Mouse (Mus musculus): Measurements from ENCODE around the gene Ryr2.

DNA sequence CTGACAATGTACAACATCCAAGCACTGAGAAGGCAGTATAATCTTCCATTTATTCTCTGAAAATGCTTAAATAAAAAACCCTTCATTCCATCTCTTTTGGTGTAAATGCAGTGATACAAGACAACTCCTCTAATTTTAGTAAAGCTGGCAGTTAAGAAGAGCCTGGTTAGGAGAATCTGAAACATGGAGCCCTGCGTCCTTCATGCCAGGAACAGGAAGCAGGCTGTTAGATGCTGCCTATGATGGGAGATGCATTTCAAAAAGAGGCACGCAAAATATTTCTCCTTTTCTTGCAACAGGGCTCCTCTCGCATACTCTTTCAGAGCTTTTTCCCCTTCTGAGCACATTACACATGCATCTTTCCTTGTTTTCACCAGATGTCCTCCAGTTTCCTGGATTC is 215.6 kb downstream of the Ryr2 start:
- TF ChIP-seq POLR2A (IDR thresholded peaks at IDR 0.05; ENCODE audit: extremely low read depth, insufficient read depth, low read length): no peak
- no peak for TF ChIP-seq CTCF (IDR thresholded peaks at IDR 0.05; ENCODE audit: extremely low read depth, insufficient read depth, low read length)
